In genomic region chr4:101507571-101508422, GRCm38 (mm10) we compare ENCODE assay signal across 8 mouse cellular contexts. TPM values are rescaled to one million over a fixed set of nuclear protein-coding genes. Genes with fewer than 3 reads are reported as not detected.
DNase-seq lines count a peak whose midpoint lies in the region; ATAC-seq lines count a peak whose summit lies in the region.

No protein-coding gene starts in this region.

- no peak overlapping the region for H3K27ac ChIP-seq in embryonic facial prominence, embryonic 11.5 days (replicated peaks; ENCODE audit: low read depth, low read length)
- no peak overlapping the region for H3K27ac ChIP-seq in heart, embryonic 12.5 days (ENCODE audit: poor library complexity, severe bottlenecking)
- no peak overlapping the region for H3K27ac ChIP-seq in kidney, embryonic 14.5 days (ENCODE audit: low read depth, low read length)
- no peak overlapping the region for H3K27ac ChIP-seq in limb, embryonic 12.5 days
- H3K27ac ChIP-seq in midbrain, embryonic 14.5 days (replicated peaks; ENCODE audit: low read depth, low read length): peak overlapping the region; percentile 64; the same call in 1 of the 2 replicates

- H3K36me3 ChIP-seq in embryonic facial prominence, embryonic 11.5 days (replicated peaks; ENCODE audit: control insufficient read depth, insufficient read depth, low read depth, low read length): no peaks in the 10 kb centered on the region
- no peaks in the 10 kb centered on the region for H3K36me3 ChIP-seq in heart, embryonic 12.5 days
- H3K36me3 ChIP-seq in kidney, embryonic 14.5 days (ENCODE audit: control insufficient read depth, insufficient read depth, low read length): no peaks in the 10 kb centered on the region
- H3K36me3 ChIP-seq in limb, embryonic 12.5 days: no peaks in the 10 kb centered on the region
- no peaks in the 10 kb centered on the region for H3K36me3 ChIP-seq in midbrain, embryonic 14.5 days (ENCODE audit: control insufficient read depth, insufficient read depth, low read length)

- intact Hi-C loops in gastrocnemius, postnatal 14 days (cut with DNase I; ENCODE audit: low total_unique reads): no loop called here

- peak; percentile 14 for DNase-seq in gastrocnemius, postnatal 10 days
- DNase-seq in gastrocnemius, postnatal 14 days: no peak
- peak; percentile 73 for DNase-seq in embryonic facial prominence, embryonic 11.5 days (ENCODE audit: low spot score)
- DNase-seq in midbrain, embryonic 14.5 days: peak; percentile 88
- peak; percentile 87 for DNase-seq in telencephalon, adult 2 months (ENCODE audit: low read depth, low spot score)

- peak overlapping the region; percentile 40 for H3K4me3 ChIP-seq in embryonic facial prominence, embryonic 11.5 days (ENCODE audit: low read depth, low read length)
- H3K4me3 ChIP-seq in heart, embryonic 12.5 days: peak overlapping the region; percentile 60
- peak overlapping the region; percentile 39 for H3K4me3 ChIP-seq in kidney, embryonic 14.5 days (ENCODE audit: low read length)
- peak overlapping the region; percentile 45 for H3K4me3 ChIP-seq in limb, embryonic 12.5 days (replicated peaks)
- H3K4me3 ChIP-seq in midbrain, embryonic 14.5 days (replicated peaks; ENCODE audit: low read depth, low read length): peak overlapping the region; percentile 47

- peak overlapping the region; percentile 69 for H3K4me2 ChIP-seq in embryonic facial prominence, embryonic 11.5 days (ENCODE audit: low read depth, low read length)
- H3K4me2 ChIP-seq in heart, embryonic 12.5 days: peak overlapping the region; percentile 98
- H3K4me2 ChIP-seq in kidney, embryonic 14.5 days (replicated peaks; ENCODE audit: low read depth, low read length): peak overlapping the region; percentile 78
- H3K4me2 ChIP-seq in limb, embryonic 12.5 days: peak overlapping the region; percentile 92
- H3K4me2 ChIP-seq in midbrain, embryonic 14.5 days (ENCODE audit: low read length): peak overlapping the region; percentile 93

- H3K27me3 ChIP-seq in embryonic facial prominence, embryonic 11.5 days (ENCODE audit: control insufficient read depth, insufficient read depth, low read length): no peaks in the 10 kb centered on the region
- H3K27me3 ChIP-seq in heart, embryonic 12.5 days (replicated peaks): peaks cover 20% of the 10 kb centered on the region
- H3K27me3 ChIP-seq in kidney, embryonic 14.5 days (ENCODE audit: control insufficient read depth, insufficient read depth, low read length): peaks cover 8% of the 10 kb centered on the region
- peaks cover 25% of the 10 kb centered on the region for H3K27me3 ChIP-seq in limb, embryonic 12.5 days
- no peaks in the 10 kb centered on the region for H3K27me3 ChIP-seq in midbrain, embryonic 14.5 days (ENCODE audit: control insufficient read depth, insufficient read depth, low read length)

- peak overlapping the region; percentile 37 for H3K9ac ChIP-seq in embryonic facial prominence, embryonic 11.5 days (replicated peaks; ENCODE audit: low read length)
- peak overlapping the region; percentile 67 for H3K9ac ChIP-seq in heart, embryonic 12.5 days
- no peak overlapping the region for H3K9ac ChIP-seq in kidney, embryonic 14.5 days (ENCODE audit: low read depth, low read length)
- H3K9ac ChIP-seq in limb, embryonic 12.5 days (replicated peaks): peak overlapping the region; percentile 50; the same call in 1 of the 2 replicates
- H3K9ac ChIP-seq in midbrain, embryonic 14.5 days (replicated peaks; ENCODE audit: low read length): peak overlapping the region; percentile 50

- no peaks in the 10 kb centered on the region for H3K9me3 ChIP-seq in embryonic facial prominence, embryonic 11.5 days (replicated peaks; ENCODE audit: control insufficient read depth, low read length)
- H3K9me3 ChIP-seq in heart, embryonic 12.5 days (replicated peaks): no peaks in the 10 kb centered on the region
- no peaks in the 10 kb centered on the region for H3K9me3 ChIP-seq in kidney, embryonic 14.5 days (ENCODE audit: control insufficient read depth, low read length)
- no peaks in the 10 kb centered on the region for H3K9me3 ChIP-seq in limb, embryonic 12.5 days
- H3K9me3 ChIP-seq in midbrain, embryonic 14.5 days (ENCODE audit: control insufficient read depth, low read length): no peaks in the 10 kb centered on the region

- no peak for ATAC-seq in embryonic facial prominence, embryonic 11.5 days (replicated peaks; ENCODE audit: insufficient number of reproducible peaks, low FRiP score, low TSS enrichment, low read depth)
- ATAC-seq in heart, embryonic 12.5 days (ENCODE audit: insufficient number of reproducible peaks, low FRiP score): no peak
- ATAC-seq in kidney, embryonic 14.5 days (ENCODE audit: low FRiP score, low TSS enrichment): no peak
- no peak for ATAC-seq in limb, embryonic 12.5 days (ENCODE audit: insufficient number of reproducible peaks, insufficient read depth, low FRiP score, low TSS enrichment, low read depth)
- ATAC-seq in midbrain, embryonic 14.5 days (ENCODE audit: low FRiP score, low TSS enrichment): peak; percentile 53; the same call in 1 of the 2 replicates

- WGBS in embryonic facial prominence, embryonic 11.5 days: 8% methylated on average over 24 of the region's 24 CpGs
- WGBS in heart, embryonic 12.5 days: 9% methylated on average over 24 of the region's 24 CpGs
- 9% methylated on average over 24 of the region's 24 CpGs for WGBS in kidney, embryonic 14.5 days
- 11% methylated on average over 24 of the region's 24 CpGs for WGBS in limb, embryonic 12.5 days
- 10% methylated on average over 24 of the region's 24 CpGs for WGBS in midbrain, embryonic 14.5 days

- H3K4me1 ChIP-seq in embryonic facial prominence, embryonic 11.5 days (ENCODE audit: control insufficient read depth, insufficient read depth, low read length): peaks cover 2% of the 10 kb centered on the region
- H3K4me1 ChIP-seq in heart, embryonic 12.5 days (replicated peaks): peaks cover 9% of the 10 kb centered on the region; the same call in 1 of the 2 replicates
- no peaks in the 10 kb centered on the region for H3K4me1 ChIP-seq in kidney, embryonic 14.5 days (ENCODE audit: control insufficient read depth, insufficient read depth, low read length)
- peaks cover 11% of the 10 kb centered on the region for H3K4me1 ChIP-seq in limb, embryonic 12.5 days (replicated peaks)
- H3K4me1 ChIP-seq in midbrain, embryonic 14.5 days (ENCODE audit: control insufficient read depth, insufficient read depth, low read length): 0 out of 2 replicates have a peak, but pooled peaks cover 3% of the 10 kb centered on the region

RNA-seq across cellular contexts. Expression of gene Dnajc6, which starts 11.3 kb away (rescaled TPM):
- total RNA-seq in gastrocnemius, postnatal 10 days (2021): under 1 TPM; 0.73 to 0.90 TPM
- under 1 TPM; 0.62 to 0.64 TPM for total RNA-seq in gastrocnemius, postnatal 14 days (2021)
- 1.9 and 2.9 TPM in 2 replicates for polyA plus RNA-seq in embryonic facial prominence, embryonic 11.5 days (2014; fragmentation: Nextera tagmentation; extraction: Ambion mirVana)
- 0.26 and 0.45 TPM in 2 replicates for polyA plus RNA-seq in heart, embryonic 12.5 days (2016; fragmentation: Nextera tagmentation; extraction: Ambion mirVana)
- 0.30 and 0.74 TPM in 2 replicates for polyA plus RNA-seq in kidney, embryonic 14.5 days (2014; fragmentation: Nextera tagmentation; extraction: Ambion mirVana)
- polyA plus RNA-seq in limb, embryonic 12.5 days (2016; fragmentation: Nextera tagmentation; extraction: Ambion mirVana): 0.66 and 1.4 TPM in 2 replicates
- polyA plus RNA-seq in midbrain, embryonic 14.5 days (2014; fragmentation: Nextera tagmentation; extraction: Ambion mirVana): 49.3 and 55.0 TPM in 2 replicates

Comparison
In these comparisons a context has a peak if more than half of its experiments do, and no peak if none do; other contexts are left out.
1. RNA of gene Dnajc6, which starts 11.3 kb away (polyA plus RNA-seq): 49.3 to 55.0 TPM in midbrain, embryonic 14.5 days; 1.9 to 2.9 TPM in embryonic facial prominence, embryonic 11.5 days, 0.30 to 0.74 TPM in kidney, embryonic 14.5 days, 0.66 to 1.4 TPM in limb, embryonic 12.5 days and 0.26 to 0.45 TPM in heart, embryonic 12.5 days; every median in the first group is over 10 times any median in the second.
2. Peak in every context shown above with its lines, with median percentiles within 50 percentile points of each other: H3K4me2 ChIP-seq and H3K4me3 ChIP-seq.